Mouse (Mus musculus) heart, postnatal 0 days (tissue): ENCODE results near the gene Ldhb. TPM values are rescaled to one million over a fixed set of nuclear protein-coding genes. Genes with fewer than 3 reads are reported as not detected.

ENCODE experiments used
- ATAC-seq: fragments of 200-750 bp; cut with Nextera tagmentation; 2 replicates; pipeline ENCODE4 v1.8.0; 2017; ENCODE audit warnings: low read depth, moderate number of reproducible peaks, moderate library complexity; ENCODE audit not compliant: insufficient read depth
- DNase-seq: peaks from one replicate; pipeline ENCODE4 v3.0.0-alpha.2; 2016; ENCODE audit warnings: low spot score
- H3K27ac ChIP-seq: fragments of 300-500 bp; sonication (generic); 2 replicates; pipeline ENCODE4 v1.5.1; 2014; ENCODE audit warnings: low read depth, mild to moderate bottlenecking
- H3K27me3 ChIP-seq: fragments of 300-500 bp; sonication (generic); 2 replicates; pipeline ENCODE4 v1.6.1; 2014; ENCODE audit warnings: low read length, mixed read lengths; ENCODE audit not compliant: control insufficient read depth, insufficient read depth
- H3K36me3 ChIP-seq: fragments of 300-500 bp; sonication (generic); replicated peaks from 2 replicates; pipeline ENCODE4 v1.6.1; 2014; ENCODE audit warnings: low read length, mixed read lengths; ENCODE audit not compliant: control insufficient read depth, insufficient read depth
- H3K4me1 ChIP-seq: fragments of 300-500 bp; sonication (generic); 2 replicates; pipeline ENCODE4 v1.6.1; 2014; ENCODE audit warnings: antibody characterized with exemption; ENCODE audit not compliant: control insufficient read depth, insufficient read depth
- H3K4me2 ChIP-seq: fragments of 300-500 bp; sonication (generic); 2 replicates; pipeline ENCODE4 v1.6.1; 2014; ENCODE audit warnings: low read depth, mild to moderate bottlenecking, low read length, moderate library complexity
- H3K4me3 ChIP-seq: fragments of 300-500 bp; sonication (generic); 2 replicates; pipeline ENCODE4 v1.5.1; 2014; ENCODE audit warnings: low read depth, low read length
- H3K9ac ChIP-seq: fragments of 300-500 bp; sonication (generic); replicated peaks from 2 replicates; pipeline ENCODE4 v1.6.1; 2014; ENCODE audit warnings: low read depth, low read length, mixed read lengths
- H3K9me3 ChIP-seq: fragments of 300-500 bp; sonication (generic); replicated peaks from 2 replicates; pipeline ENCODE4 v1.6.1; 2016; ENCODE audit warnings: low read length; ENCODE audit not compliant: control insufficient read depth
- CTCF ChIP-seq: IDR thresholded peaks from 2 replicates; pipeline ENCODE4 v1.5.1; 2016; ENCODE audit warnings: antibody characterized with exemption, control low read depth, low read depth
- EP300 ChIP-seq: IDR thresholded peaks from 2 replicates; pipeline ENCODE4 v1.6.1; 2016; ENCODE audit warnings: antibody characterized with exemption, low read depth
- WGBS: fragments of 180-500 bp; shearing (Covaris S2); extraction: QIAGEN DNeasy Blood & Tissue Kit; methylation state at CpG from one replicate; pipeline ENCODE4 v1.1.7; 2014; 5-methylcytosine and 5-hydroxymethylcytosine counted together
- polyA plus RNA-seq: library from polyadenylated mRNA; unstranded; fragments of >200 nt; fragmentation: Nextera tagmentation; extraction: Ambion mirVana; gene quantifications from 2 replicates; pipeline ENCODE4 v1.2.1, GENCODE M21; 2015
- total RNA-seq: library from RNA; depleted of rRNA; stranded (reverse); fragments of >200 nt; gene quantifications from 2 replicates; pipeline ENCODE4 v1.2.3, GENCODE M21; 2014; ENCODE audit warnings: low replicate concordance

Ldhb gene
- total and polyA plus RNA-seq, 2 experiments from 2014 or later: 851 to 2,292 TPM

DNA sequence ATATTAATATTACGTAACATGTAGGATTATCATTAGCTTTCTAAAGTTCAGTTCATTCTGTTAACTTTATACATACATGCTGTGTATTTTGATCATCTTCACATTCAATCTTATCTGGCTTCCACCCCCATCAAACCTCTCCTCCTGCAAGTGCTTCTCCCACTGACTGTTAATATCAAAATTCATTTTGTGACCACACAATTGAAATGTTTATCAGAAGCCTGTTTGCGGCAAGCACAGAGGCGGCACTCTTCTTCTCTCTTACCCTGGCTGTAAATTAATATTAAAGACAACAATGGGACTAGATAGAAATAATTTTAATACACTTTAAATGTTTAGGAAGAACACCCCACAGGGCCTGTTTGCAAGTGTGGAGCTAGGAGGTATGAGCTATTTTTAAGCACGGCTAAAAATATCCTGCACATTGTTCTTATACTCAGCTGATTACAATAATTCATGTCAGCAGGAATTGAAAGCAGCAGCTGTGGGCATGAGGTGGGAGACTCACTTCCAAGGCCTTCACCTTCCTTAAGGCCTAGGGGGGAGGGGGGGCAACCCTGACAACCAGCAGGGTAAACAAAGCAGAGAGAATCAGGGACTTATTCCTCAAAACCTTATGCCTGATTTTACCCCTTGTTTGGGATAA, 22.2 kb downstream of the Ldhb start:
- TF ChIP-seq CTCF (no peak), EP300 (peak; percentile 76; the same call in 1 of the 2 replicates)
- peak overlapping the region; percentile 46 for H3K4me2 ChIP-seq
- H3K9ac ChIP-seq: 0 out of 2 replicates have a peak overlapping the region, but pooled peaks have one; percentile 11
- H3K27me3 ChIP-seq: no peaks in the 10 kb centered on the region
- no peak overlapping the region for H3K4me3 ChIP-seq
- no peaks in the 10 kb centered on the region for H3K9me3 ChIP-seq
- H3K27ac ChIP-seq: peak overlapping the region; percentile 76
- ATAC-seq (peak; percentile 86), DNase-seq (peak; percentile 85)
- H3K4me1 ChIP-seq: peaks cover 19% of the 10 kb centered on the region
- peaks cover 31% of the 10 kb centered on the region for H3K36me3 ChIP-seq
- 59% methylated on average over 4 of the region's 4 CpGs for WGBS

DNA sequence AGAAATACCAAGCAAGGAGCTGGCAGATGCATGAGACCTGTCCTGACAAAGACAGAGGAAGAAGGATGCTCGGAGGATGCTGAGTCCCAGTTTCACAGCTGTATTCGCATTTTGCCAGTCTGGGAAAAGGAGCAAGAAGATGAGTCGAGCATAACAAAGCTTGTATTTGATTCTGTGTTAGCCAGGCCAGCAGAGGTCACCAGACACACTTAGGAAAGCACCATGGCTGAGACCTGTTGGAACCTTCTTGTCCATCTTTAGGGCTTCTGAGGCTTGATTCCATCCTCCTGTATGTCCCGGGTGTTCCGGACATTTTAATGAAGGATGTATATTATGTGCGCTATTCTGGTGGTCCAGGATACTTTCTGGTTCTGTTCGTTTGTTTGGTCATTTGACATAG, 30.5 kb downstream of the Ldhb start:
- peak; percentile 69 for TF ChIP-seq CTCF
- no peak for TF ChIP-seq EP300
- Histone ChIP-seq H3K27me3 (no peaks in the 10 kb centered on the region), H3K27ac (no peak overlapping the region), H3K9ac (no peak overlapping the region), H3K4me2 (no peak overlapping the region), H3K4me3 (no peak overlapping the region), H3K36me3 (no peaks in the 10 kb centered on the region), H3K4me1 (no peaks in the 10 kb centered on the region), H3K9me3 (no peaks in the 10 kb centered on the region)
- 73% methylated on average over 7 of the region's 7 CpGs for WGBS
- DNase-seq: peak; percentile 27
- ATAC-seq: no peak

DNA sequence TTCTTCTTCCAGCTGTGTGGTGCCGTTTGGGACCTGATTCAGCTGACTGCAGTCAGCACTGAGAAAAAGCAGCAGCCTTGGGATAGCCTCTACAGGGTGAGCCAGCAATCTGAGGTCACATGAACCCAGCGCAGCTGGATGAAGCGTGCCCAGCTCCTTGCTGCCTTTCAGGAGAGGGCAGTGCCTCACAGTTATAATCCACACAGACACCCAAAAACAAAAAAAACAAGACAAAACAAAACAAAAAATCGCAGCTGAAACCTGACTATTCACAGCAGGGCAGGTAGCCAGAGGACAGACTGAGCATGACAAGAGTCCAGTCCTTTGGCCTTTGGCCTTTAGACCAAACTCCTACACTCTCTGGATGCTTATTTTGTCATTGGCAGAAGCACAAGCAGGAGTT, 35.0 kb downstream of the Ldhb start, which contains the start of gene Gys2:
TSS of gene Gys2 (minus strand) at position 309 of the 403 bp plus-strand sequence.
- no peaks in the 10 kb centered on the region for H3K4me1 ChIP-seq
- H3K27ac ChIP-seq: no peak within 1 kb of the TSS
- no peak for TF ChIP-seq EP300
- no peak for TF ChIP-seq CTCF
- H3K27me3 ChIP-seq: no peaks in the 10 kb centered on the region
- WGBS: 50% methylated on average over 4 of the region's 4 CpGs
- no peaks in the 10 kb centered on the region for H3K36me3 ChIP-seq
- DNase-seq: no peak
- no peaks in the 10 kb centered on the region for H3K9me3 ChIP-seq
- no peak within 1 kb of the TSS for H3K4me2 ChIP-seq
- ATAC-seq: no peak
- H3K9ac ChIP-seq: no peak within 1 kb of the TSS
- H3K4me3 ChIP-seq: no peak within 1 kb of the TSS

DNA sequence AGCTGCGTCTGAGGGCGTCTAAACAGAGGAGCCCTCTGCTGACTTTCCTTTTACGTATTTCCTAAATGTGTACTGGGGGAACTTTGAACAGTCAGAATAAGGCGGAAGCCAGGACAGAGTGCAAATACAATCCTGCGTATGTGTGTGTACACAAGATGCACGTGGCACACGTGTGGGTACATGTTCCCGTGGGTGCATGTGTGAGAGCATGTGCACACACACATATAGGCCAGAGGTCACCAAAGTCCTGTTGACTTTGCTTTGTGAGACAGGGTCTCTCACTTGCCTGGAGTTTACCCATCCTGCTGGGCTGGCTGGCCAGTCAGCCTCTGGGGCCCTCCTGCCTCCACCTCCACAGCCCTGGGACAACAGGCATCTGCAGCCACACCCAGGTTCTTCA, 36.6 kb downstream of the Ldhb start:
- Histone ChIP-seq H3K27ac (no peak overlapping the region), H3K4me1 (no peaks in the 10 kb centered on the region), H3K4me2 (no peak overlapping the region), H3K4me3 (no peak overlapping the region), H3K9me3 (no peaks in the 10 kb centered on the region), H3K9ac (no peak overlapping the region), H3K27me3 (no peaks in the 10 kb centered on the region), H3K36me3 (no peaks in the 10 kb centered on the region)
- no peak for TF ChIP-seq EP300
- no peak for TF ChIP-seq CTCF
- WGBS: 79% methylated on average over 8 of the region's 8 CpGs
- ATAC-seq (no peak), DNase-seq (no peak)

DNA sequence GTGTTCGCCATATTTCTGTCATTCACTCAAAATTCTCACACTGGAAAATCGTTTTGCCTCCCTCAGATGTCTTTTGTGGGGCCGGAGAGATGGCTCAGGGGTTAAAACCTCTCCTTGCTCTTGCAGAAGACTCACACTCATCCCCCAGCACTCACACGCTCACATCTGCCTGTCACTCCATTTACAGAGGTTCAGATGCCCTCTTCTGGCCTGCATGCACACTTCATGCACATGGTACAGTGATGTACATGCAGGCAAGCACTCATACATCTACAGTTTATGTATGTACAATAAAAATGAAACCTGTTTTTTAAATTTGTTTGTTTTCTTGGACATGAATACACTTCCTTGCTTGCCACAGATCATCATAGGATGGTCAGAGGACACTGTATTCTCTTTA, 38.2 kb downstream of the Ldhb start:
- no peak overlapping the region for H3K4me3 ChIP-seq
- no peaks in the 10 kb centered on the region for H3K4me1 ChIP-seq
- no peak overlapping the region for H3K9ac ChIP-seq
- TF ChIP-seq CTCF (peak; percentile 61), EP300 (no peak)
- peak; percentile 26 for DNase-seq
- ATAC-seq: no peak
- no peaks in the 10 kb centered on the region for H3K9me3 ChIP-seq
- H3K4me2 ChIP-seq: no peak overlapping the region
- H3K36me3 ChIP-seq: no peaks in the 10 kb centered on the region
- no peaks in the 10 kb centered on the region for H3K27me3 ChIP-seq
- 45% methylated on average over 4 of the region's 4 CpGs for WGBS
- no peak overlapping the region for H3K27ac ChIP-seq

DNA sequence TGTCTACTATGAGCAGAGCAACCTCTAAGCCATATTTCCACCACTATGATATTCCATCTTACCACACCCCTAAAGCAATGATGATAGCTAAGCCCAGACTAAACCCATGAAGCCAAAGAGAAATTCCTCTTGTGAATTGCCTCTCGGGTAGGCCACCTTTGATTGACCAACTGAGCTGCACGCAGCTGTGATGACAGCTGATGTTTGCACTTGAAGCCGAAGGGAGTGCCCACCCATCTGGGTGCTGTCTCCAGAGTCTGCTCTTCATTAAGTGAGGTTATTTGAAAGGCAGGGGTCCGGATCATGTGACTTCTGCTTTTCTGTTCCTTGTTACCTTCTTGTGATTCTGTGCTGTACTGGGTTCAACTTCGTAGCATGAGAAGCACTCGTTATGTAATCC, 45.6 kb downstream of the Ldhb start:
- WGBS: 61% methylated on average over 6 of the region's 6 CpGs
- H3K27me3 ChIP-seq: no peaks in the 10 kb centered on the region
- no peak overlapping the region for H3K4me3 ChIP-seq
- H3K27ac ChIP-seq: no peak overlapping the region
- no peak overlapping the region for H3K9ac ChIP-seq
- no peak overlapping the region for H3K4me2 ChIP-seq
- DNase-seq (no peak), ATAC-seq (no peak)
- H3K36me3 ChIP-seq: no peaks in the 10 kb centered on the region
- H3K4me1 ChIP-seq: no peaks in the 10 kb centered on the region
- H3K9me3 ChIP-seq: no peaks in the 10 kb centered on the region
- TF ChIP-seq EP300 (no peak), CTCF (no peak)
